Mouse (Mus musculus) forebrain, postnatal 0 days (tissue): ENCODE data around the gene Smim13. TPM values are rescaled to one million over a fixed set of nuclear protein-coding genes. Genes with fewer than 3 reads are reported as not detected.

Experiments used
- ATAC-seq: fragments of 200-750 bp; cut with Nextera tagmentation; 2 replicates; pipeline ENCODE4 v1.8.0; 2017; ENCODE audit warnings: mild to moderate bottlenecking, moderate library complexity
- DNase-seq: peaks from one replicate; pipeline ENCODE4 v3.0.0-alpha.2; 2015
- H3K27ac ChIP-seq: fragments of 300-500 bp; sonication (generic); 2 replicates; pipeline ENCODE4 v1.5.1; 2014; ENCODE audit warnings: low read depth, mild to moderate bottlenecking, antibody characterized with exemption, low read length, moderate library complexity, mixed read lengths
- H3K27me3 ChIP-seq: fragments of 300-500 bp; sonication (generic); 2 replicates; pipeline ENCODE4 v1.6.1; 2014; ENCODE audit warnings: mild to moderate bottlenecking, low read length, mixed read lengths; ENCODE audit not compliant: insufficient read depth
- H3K36me3 ChIP-seq: fragments of 300-500 bp; sonication (generic); 2 replicates; pipeline ENCODE4 v1.6.1; 2014; ENCODE audit warnings: mild to moderate bottlenecking, moderate library complexity; ENCODE audit not compliant: insufficient read depth
- H3K4me1 ChIP-seq: fragments of 300-500 bp; sonication (generic); 2 replicates; pipeline ENCODE4 v1.6.1; 2014; ENCODE audit warnings: antibody characterized with exemption; ENCODE audit not compliant: insufficient read depth
- H3K4me2 ChIP-seq: fragments of 300-500 bp; sonication (generic); 2 replicates; pipeline ENCODE4 v1.6.1; 2014; ENCODE audit warnings: low read depth, mild to moderate bottlenecking, moderate library complexity
- H3K4me3 ChIP-seq: fragments of 300-500 bp; sonication (generic); 2 replicates; pipeline ENCODE4 v1.5.1; 2014; ENCODE audit warnings: low read depth, low read length, mixed read lengths
- H3K9ac ChIP-seq: fragments of 300-500 bp; sonication (generic); 2 replicates; pipeline ENCODE4 v1.6.1; 2014; ENCODE audit warnings: mild to moderate bottlenecking
- H3K9me3 ChIP-seq: fragments of 300-500 bp; sonication (generic); 2 replicates; pipeline ENCODE4 v1.6.1; 2016; ENCODE audit warnings: low read length
- CTCF ChIP-seq: sonication (generic); IDR thresholded peaks from 2 replicates; pipeline ENCODE4 v1.5.1; 2016; ENCODE audit warnings: antibody characterized with exemption, control low read depth, low read depth
- WGBS: fragments of 180-500 bp; shearing (Covaris S2); extraction: QIAGEN DNeasy Blood & Tissue Kit; methylation state at CpG from one replicate; pipeline ENCODE4 v1.1.7; 2014; 5-methylcytosine and 5-hydroxymethylcytosine counted together
- polyA plus RNA-seq: library from polyadenylated mRNA; unstranded; fragments of >200 nt; fragmentation: Nextera tagmentation; extraction: Ambion mirVana; gene quantifications from 2 replicates; pipeline ENCODE4 v1.2.1, GENCODE M21; 2015
- total RNA-seq: library from RNA; depleted of rRNA; stranded (reverse); fragments of >200 nt; gene quantifications from 2 replicates; pipeline ENCODE4 v1.2.3, GENCODE M21; 2014; rRNA removed

The Smim13 gene
- total and polyA plus RNA-seq, 2 experiments from 2014 or later, result 28.1 to 58.1 TPM

- Histone ChIP-seq H3K4me1 (peaks cover under 1% of the 10 kb centered on the region; the same call in 1 of the 2 replicates), H3K36me3 (peaks cover 3% of the 10 kb centered on the region; the same call in 1 of the 2 replicates), H3K4me3 (no peak overlapping the region), H3K4me2 (no peak overlapping the region), H3K9ac (no peak overlapping the region), H3K27me3 (no peaks in the 10 kb centered on the region), H3K27ac (no peak overlapping the region), H3K9me3 (no peaks in the 10 kb centered on the region)
- WGBS, result 90% methylated on average over 4 of the region's 4 CpGs
- DNase-seq (no peak), ATAC-seq (no peak)
- TF ChIP-seq CTCF, result no peak
These were observed 76.5 kb downstream of the Smim13 start for GRCm38 (mm10) chr13:41326134-41326533.

Other genes starting within 250 kb of the Smim13 start
- 42.9 and 45.9 TPM in 2 replicates for gene Pak1ip1, start 248.8 kb upstream of the Smim13 start, total RNA-seq
- gene Pak1ip1, start 248.8 kb upstream of the Smim13 start, polyA plus RNA-seq, result 49.4 and 52.5 TPM in 2 replicates
- gene Tmem14c, start 233.6 kb upstream of the Smim13 start, total RNA-seq, result 43.2 and 53.2 TPM in 2 replicates
- 121 and 127 TPM in 2 replicates for gene Tmem14c, start 233.6 kb upstream of the Smim13 start, polyA plus RNA-seq
- 1.5 and 2.3 TPM in 2 replicates for gene Mak, start 170.1 kb upstream of the Smim13 start, total RNA-seq
- 1.2 and 1.9 TPM in 2 replicates for gene Mak, start 170.1 kb upstream of the Smim13 start, polyA plus RNA-seq
- not detected in 2 replicates for gene Gcm2, start 138.8 kb upstream of the Smim13 start, total RNA-seq
- not detected in 2 replicates for gene Gcm2, start 138.8 kb upstream of the Smim13 start, polyA plus RNA-seq
- gene Sycp2l, start 135.5 kb upstream of the Smim13 start, total RNA-seq, result not detected in 2 replicates
- not detected in 2 replicates for gene Sycp2l, start 135.5 kb upstream of the Smim13 start, polyA plus RNA-seq
- 24.0 and 30.0 TPM in 2 replicates for gene Elovl2, start 29.4 kb upstream of the Smim13 start, total RNA-seq
- gene Elovl2, start 29.4 kb upstream of the Smim13 start, polyA plus RNA-seq, result 24.6 and 31.5 TPM in 2 replicates
- gene Gm17364, start 24.1 kb downstream of the Smim13 start, total RNA-seq, result not detected in 2 replicates
- not detected in 2 replicates for gene Gm17364, start 24.1 kb downstream of the Smim13 start, polyA plus RNA-seq
- gene Nedd9, start 237.5 kb downstream of the Smim13 start, total RNA-seq, result 25.5 and 30.5 TPM in 2 replicates
- 9.5 and 12.6 TPM in 2 replicates for gene Nedd9, start 237.5 kb downstream of the Smim13 start, polyA plus RNA-seq